Mouse (Mus musculus) embryonic facial prominence, embryonic 14.5 days (tissue): ENCODE results near the gene Pnpo. TPM values are rescaled to one million over a fixed set of nuclear protein-coding genes. Genes with fewer than 3 reads are reported as not detected.

Source experiments
- ATAC-seq: fragments of 200-750 bp; cut with Nextera tagmentation; 2 replicates; pipeline ENCODE4 v1.8.0; 2017; ENCODE audit warnings: low read depth, moderate number of reproducible peaks, moderate TSS enrichment
- DNase-seq: peaks from one replicate; pipeline ENCODE4 v3.0.0-alpha.2; 2015; ENCODE audit warnings: low spot score
- H3K27ac ChIP-seq: fragments of 300-500 bp; sonication (generic); replicated peaks from 2 replicates; pipeline ENCODE4 v1.5.1; 2014; ENCODE audit warnings: low read depth, mild to moderate bottlenecking, low read length, moderate library complexity
- H3K27me3 ChIP-seq: fragments of 300-500 bp; sonication (generic); replicated peaks from 2 replicates; pipeline ENCODE4 v1.6.1; 2014; ENCODE audit warnings: low read length; ENCODE audit not compliant: control insufficient read depth, insufficient read depth
- H3K36me3 ChIP-seq: fragments of 300-500 bp; sonication (generic); 2 replicates; pipeline ENCODE4 v1.6.1; 2014; ENCODE audit warnings: low read length, mixed read lengths; ENCODE audit not compliant: control insufficient read depth, insufficient read depth
- H3K4me1 ChIP-seq: fragments of 300-500 bp; sonication (generic); 2 replicates; pipeline ENCODE4 v1.6.1; 2014; ENCODE audit warnings: antibody characterized with exemption, low read length; ENCODE audit not compliant: control insufficient read depth, insufficient read depth
- H3K4me2 ChIP-seq: fragments of 300-500 bp; sonication (generic); 2 replicates; pipeline ENCODE4 v1.6.1; 2014; ENCODE audit warnings: low read depth, mild to moderate bottlenecking, low read length, moderate library complexity, mixed read lengths
- H3K4me3 ChIP-seq: fragments of 300-500 bp; sonication (generic); 2 replicates; pipeline ENCODE4 v1.5.1; 2014; ENCODE audit warnings: low read depth, mild to moderate bottlenecking, low read length
- H3K9ac ChIP-seq: fragments of 300-500 bp; sonication (generic); 2 replicates; pipeline ENCODE4 v1.6.1; 2014; ENCODE audit warnings: low read depth, mild to moderate bottlenecking, low read length, moderate library complexity, mixed read lengths
- H3K9me3 ChIP-seq: fragments of 300-500 bp; sonication (generic); 2 replicates; pipeline ENCODE4 v1.6.1; 2016; ENCODE audit warnings: low read length; ENCODE audit not compliant: control insufficient read depth
- WGBS: fragments of 180-500 bp; shearing (Covaris S2); extraction: QIAGEN DNeasy Blood & Tissue Kit; methylation state at CpG from one replicate; pipeline ENCODE4 v1.1.7; 2014; 5-methylcytosine and 5-hydroxymethylcytosine counted together
- polyA plus RNA-seq: library from polyadenylated mRNA; unstranded; fragments of >200 nt; fragmentation: Nextera tagmentation; extraction: Ambion mirVana; gene quantifications from 2 replicates; pipeline ENCODE4 v1.2.1, GENCODE M21; 2014

The Pnpo gene
- polyA plus RNA-seq, 1 experiment from 2014 or later = 26.8 TPM

GRCm38 (mm10) chr11:96935872-96936650 is 7.7 kb downstream of the Pnpo start:
- WGBS = 79% methylated on average over 9 of the region's 9 CpGs
- Histone ChIP-seq H3K4me2 (no peak overlapping the region), H3K27ac (no peak overlapping the region), H3K27me3 (no peaks in the 10 kb centered on the region), H3K4me1 (peaks cover 4% of the 10 kb centered on the region; the same call in 1 of the 2 replicates), H3K4me3 (no peak overlapping the region), H3K9me3 (no peaks in the 10 kb centered on the region), H3K9ac (no peak overlapping the region), H3K36me3 (no peaks in the 10 kb centered on the region)
- ATAC-seq (no peak), DNase-seq (no peak)

DNA sequence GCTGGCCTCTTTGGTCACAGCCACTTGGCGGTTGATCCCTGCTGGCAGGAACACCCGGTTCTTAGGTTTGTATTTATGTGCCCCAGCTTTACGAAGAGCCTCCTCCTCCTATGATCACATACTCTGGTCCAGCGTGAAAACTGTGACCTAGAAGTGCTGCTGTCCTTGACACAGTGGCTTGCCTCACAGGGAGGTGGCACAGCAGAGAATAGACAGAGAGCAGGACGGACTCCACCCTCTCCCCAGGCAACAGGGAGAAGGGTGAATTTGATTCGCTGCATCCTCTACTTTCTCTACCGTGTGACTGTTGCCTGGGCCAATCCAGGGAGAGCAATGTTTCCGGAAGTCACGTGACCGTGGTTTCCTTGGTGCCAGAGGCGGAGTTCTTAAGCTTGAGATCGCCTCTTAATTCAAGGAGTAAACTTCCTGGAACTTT is 8.8 kb downstream of the Pnpo start:
- ATAC-seq (peak; percentile 85), DNase-seq (peak; percentile 83)
- Histone ChIP-seq H3K4me1 (peaks cover 4% of the 10 kb centered on the region; the same call in 1 of the 2 replicates), H3K9me3 (no peaks in the 10 kb centered on the region), H3K4me3 (no peak overlapping the region), H3K27ac (no peak overlapping the region), H3K4me2 (peak overlapping the region; percentile 13; the same call in 1 of the 2 replicates), H3K9ac (no peak overlapping the region), H3K36me3 (no peaks in the 10 kb centered on the region), H3K27me3 (no peaks in the 10 kb centered on the region)
- WGBS = 23% methylated on average over 12 of the region's 12 CpGs

DNA sequence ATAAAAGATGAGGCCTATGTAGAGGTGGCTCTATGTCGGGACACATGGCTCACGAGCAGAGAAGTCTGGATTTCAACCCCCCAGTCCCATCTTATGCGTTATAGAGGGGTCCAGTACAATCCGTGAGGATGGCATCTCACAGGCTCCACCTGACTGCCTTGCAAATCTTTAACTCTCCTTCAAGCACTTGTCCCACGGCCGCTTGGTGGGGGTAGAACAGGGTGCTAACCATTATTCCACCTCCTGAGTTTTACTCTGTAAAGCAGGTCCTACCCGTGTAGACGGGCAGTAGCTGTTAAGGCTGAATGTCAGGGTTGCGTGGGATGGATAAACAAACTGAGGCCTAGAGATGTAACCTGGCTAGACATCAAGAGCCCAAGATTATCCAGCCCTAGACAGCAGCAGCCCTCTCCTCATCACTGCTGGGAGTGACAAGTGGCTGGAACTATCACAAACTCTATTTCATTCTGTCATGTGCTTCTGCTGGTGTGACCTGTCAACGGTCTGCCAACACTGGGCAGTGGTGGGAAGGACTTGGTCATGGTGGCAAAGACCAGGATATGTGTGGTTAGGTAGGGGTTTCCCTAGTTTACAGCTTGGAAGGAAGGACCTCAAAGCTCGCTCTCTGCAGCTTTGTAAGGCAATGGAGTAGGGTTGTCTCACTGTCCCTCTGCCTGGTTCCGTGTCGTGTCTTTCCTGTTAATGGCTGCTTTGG is 10.1 kb downstream of the Pnpo start:
- peaks cover under 1% of the 10 kb centered on the region; the same call in 1 of the 2 replicates for H3K27me3 ChIP-seq
- no peaks in the 10 kb centered on the region for H3K36me3 ChIP-seq
- no peaks in the 10 kb centered on the region for H3K9me3 ChIP-seq
- DNase-seq (no peak), ATAC-seq (no peak)
- 89% methylated on average over 13 of the region's 13 CpGs for WGBS
- no peak overlapping the region for H3K4me3 ChIP-seq
- no peak overlapping the region; the same call in 1 of the 2 replicates for H3K9ac ChIP-seq
- peaks cover 4% of the 10 kb centered on the region; the same call in 1 of the 2 replicates for H3K4me1 ChIP-seq
- no peak overlapping the region for H3K4me2 ChIP-seq
- H3K27ac ChIP-seq = no peak overlapping the region

GRCm38 (mm10) chr11:96931327-96932062 is 12.3 kb downstream of the Pnpo start:
- WGBS = 43% methylated on average over 8 of the region's 8 CpGs

DNA sequence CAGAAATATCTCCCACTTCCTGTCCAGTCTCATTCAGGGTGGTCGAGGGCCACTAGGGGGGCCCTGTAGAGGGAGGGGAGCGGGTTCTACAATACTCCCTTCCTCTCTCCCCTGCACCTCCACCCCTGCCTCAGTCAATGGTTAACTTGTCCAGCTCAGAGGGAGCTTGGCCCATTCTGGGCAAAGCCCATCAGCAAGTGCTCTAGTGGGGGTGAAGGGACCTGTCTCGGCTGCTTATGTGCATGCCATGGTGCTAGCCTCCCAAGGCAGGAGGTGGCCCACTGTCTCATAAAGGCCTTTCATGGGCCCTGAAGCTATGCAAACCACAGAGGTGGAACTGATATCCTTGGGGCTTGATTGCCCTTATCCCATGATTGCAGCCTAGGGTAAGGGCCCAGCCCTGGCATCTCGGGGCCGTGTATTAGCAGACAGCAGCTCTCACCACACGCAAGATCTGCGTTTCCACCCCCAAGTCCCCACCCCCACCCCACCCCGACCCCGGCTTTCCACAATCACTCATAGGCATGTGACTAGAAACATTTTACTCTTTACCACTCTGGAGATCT is 13.9 kb downstream of the Pnpo start:
- no peak overlapping the region for H3K27ac ChIP-seq
- no peak for ATAC-seq

More at GRCm38 (mm10) chr11:96931327-96932062, 12.3 kb downstream of the Pnpo start:
- ATAC-seq (no peak), DNase-seq (peak; percentile 67)
- H3K27ac ChIP-seq = no peak overlapping the region
- H3K9me3 ChIP-seq = no peaks in the 10 kb centered on the region
- H3K36me3 ChIP-seq = no peaks in the 10 kb centered on the region
- no peak overlapping the region for H3K9ac ChIP-seq
- no peak overlapping the region for H3K4me3 ChIP-seq
- peaks cover 4% of the 10 kb centered on the region; the same call in 1 of the 2 replicates for H3K4me1 ChIP-seq
- H3K4me2 ChIP-seq = no peak overlapping the region
- H3K27me3 ChIP-seq = peaks cover 3% of the 10 kb centered on the region; the same call in 1 of the 2 replicates

DNA sequence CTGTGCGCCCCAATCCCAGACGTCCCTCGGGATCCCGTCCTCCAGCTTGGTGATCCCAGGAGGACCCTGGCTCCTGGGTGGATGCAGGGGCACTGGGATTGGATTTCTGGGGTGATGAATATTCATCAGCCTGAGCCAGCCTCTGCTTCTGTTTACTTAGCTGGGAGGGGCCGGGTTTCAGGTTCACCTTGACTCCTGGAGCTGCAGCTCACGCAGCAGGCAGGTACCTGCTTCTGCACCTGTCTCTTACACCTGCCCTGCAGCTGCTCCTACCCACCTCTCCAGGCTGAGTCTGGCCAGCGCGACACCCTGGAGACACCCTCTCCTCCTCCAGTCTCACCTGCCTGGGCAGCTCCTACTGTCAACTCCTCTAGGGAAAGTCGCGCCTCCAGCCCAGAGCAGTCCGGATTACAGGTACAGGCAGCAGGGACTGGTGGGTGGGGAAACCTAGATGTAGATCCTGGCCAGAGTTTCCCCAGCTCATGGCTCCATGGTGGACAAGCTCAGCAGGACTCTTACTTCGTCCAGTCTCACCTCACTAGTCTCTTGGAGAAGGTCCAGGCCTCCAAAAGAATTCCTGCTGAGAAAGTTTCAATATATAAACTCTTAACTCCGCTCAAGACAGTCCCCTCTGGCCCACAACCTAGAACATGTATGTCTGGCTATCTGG is 14.6 kb downstream of the Pnpo start:
- DNase-seq (peak; percentile 82), ATAC-seq (peak; percentile 90)

More for the DNA sequence above, 13.9 kb downstream of the Pnpo start:
- Histone ChIP-seq H3K4me1 (peaks cover 4% of the 10 kb centered on the region; the same call in 1 of the 2 replicates), H3K27me3 (peaks cover 3% of the 10 kb centered on the region; the same call in 1 of the 2 replicates), H3K36me3 (no peaks in the 10 kb centered on the region), H3K9ac (peak overlapping the region; percentile 5; the same call in 1 of the 2 replicates), H3K9me3 (no peaks in the 10 kb centered on the region), H3K4me3 (no peak overlapping the region), H3K4me2 (0 out of 2 replicates have a peak overlapping the region, but pooled peaks have one; percentile 24)
- DNase-seq = no peak
- WGBS = 47% methylated on average over 9 of the region's 9 CpGs

GRCm38 (mm10) chr11:96928691-96929090 is 15.1 kb downstream of the Pnpo start:
- Histone ChIP-seq H3K27me3 (peaks cover 3% of the 10 kb centered on the region; the same call in 1 of the 2 replicates), H3K27ac (0 out of 2 replicates have a peak overlapping the region, but pooled peaks have one; percentile 44), H3K9me3 (no peaks in the 10 kb centered on the region), H3K4me3 (no peak overlapping the region), H3K4me1 (peaks cover 4% of the 10 kb centered on the region; the same call in 1 of the 2 replicates), H3K36me3 (no peaks in the 10 kb centered on the region), H3K4me2 (peak overlapping the region; percentile 24), H3K9ac (peak overlapping the region; percentile 25; the same call in 1 of the 2 replicates)
- ATAC-seq = peak; percentile 88
- WGBS = 1% methylated on average over 4 of the region's 5 CpGs
- DNase-seq = peak; percentile 79

More for the DNA sequence above, 14.6 kb downstream of the Pnpo start:
- WGBS = 11% methylated on average over 13 of the region's 13 CpGs
- H3K4me2 ChIP-seq = peak overlapping the region; percentile 24
- no peaks in the 10 kb centered on the region for H3K36me3 ChIP-seq
- H3K9ac ChIP-seq = peak overlapping the region; percentile 25
- H3K27ac ChIP-seq = 0 out of 2 replicates have a peak overlapping the region, but pooled peaks have one; percentile 44
- H3K4me3 ChIP-seq = no peak overlapping the region
- H3K9me3 ChIP-seq = no peaks in the 10 kb centered on the region
- peaks cover 3% of the 10 kb centered on the region; the same call in 1 of the 2 replicates for H3K27me3 ChIP-seq
- H3K4me1 ChIP-seq = peaks cover 4% of the 10 kb centered on the region; the same call in 1 of the 2 replicates
